Mouse (Mus musculus) T-helper 1 cell (primary cell): Measurements from ENCODE around the gene Ndufv1.
"Not testable (repeated sequence)": the region's sequence is repeated elsewhere in the genome, so short reads cannot be mapped to it uniquely, and the experiment has no call there.

Experiments
- in situ Hi-C: fragments of 300-600 bp; cut with MboI, MseI; formaldehyde crosslinking; loops from one replicate; pipeline ENCODE4 v1.15.1; 2025; ENCODE audit warnings: high pct_unique_total_duplicates

The Ndufv1 gene

GRCm38 (mm10) chr19:3980309-3980708 is 32.3 kb downstream of the Ndufv1 start:
- in situ Hi-C loops, result no loop called here

GRCm38 (mm10) chr19:3975866-3976265 is 36.7 kb downstream of the Ndufv1 start:
- in situ Hi-C loops, result no loop called here

GRCm38 (mm10) chr19:3974608-3975007 is 38.0 kb downstream of the Ndufv1 start:
- in situ Hi-C loops, result not testable (repeated sequence)

GRCm38 (mm10) chr19:3972229-3972628 is 40.4 kb downstream of the Ndufv1 start, which contains the start of gene Aldh3b2:
Gene Aldh3b2, plus strand, starts transcription at chr19:3972328.
- in situ Hi-C loops, result no loop called here

- in situ Hi-C loops, result no loop called here
These were observed 45.3 kb downstream of the Ndufv1 start for GRCm38 (mm10) chr19:3967258-3967657.

- in situ Hi-C loops, result no loop called here
These were observed 46.1 kb downstream of the Ndufv1 start for GRCm38 (mm10) chr19:3966330-3967075.

- in situ Hi-C loops, result no loop called here
These were observed 48.6 kb downstream of the Ndufv1 start for GRCm38 (mm10) chr19:3964030-3964429.

- in situ Hi-C loops, result no loop called here
These were observed 50.1 kb downstream of the Ndufv1 start for GRCm38 (mm10) chr19:3962469-3962868.

- in situ Hi-C loops, result not testable (repeated sequence)
These were observed 50.8 kb downstream of the Ndufv1 start for GRCm38 (mm10) chr19:3961805-3962204.

GRCm38 (mm10) chr19:3960211-3960610 is 52.4 kb downstream of the Ndufv1 start:
- in situ Hi-C loops, result no loop called here

GRCm38 (mm10) chr19:3959030-3959429 is 53.6 kb downstream of the Ndufv1 start:
- in situ Hi-C loops, result no loop called here

- in situ Hi-C loops, result no loop called here
These were observed 54.1 kb downstream of the Ndufv1 start, which contains the start of gene Aldh3b3 for GRCm38 (mm10) chr19:3958470-3958869. Gene Aldh3b3, plus strand, starts transcription at chr19:3958645.
